Mouse (Mus musculus) olfactory bulb, adult 2 months (tissue): ENCODE measurements at regions not wholly inside any gene's neighbourhood (a gene's known extent, or its start where the extent isn't known, plus 50 kb on each side); places are given as distances from the start of the nearest gene placed in this dataset.

Experiments used
- CTCF ChIP-seq: fragments of 200-500 bp; IDR thresholded peaks from 2 replicates; pipeline ENCODE4 v1.5.1; 2012; ENCODE audit warnings: low read depth, mild to moderate bottlenecking, low read length, moderate library complexity; ENCODE audit not compliant: insufficient read depth
- POLR2A ChIP-seq: fragments of 200-500 bp; IDR thresholded peaks from 2 replicates; pipeline ENCODE4 v1.6.1; 2012; ENCODE audit warnings: mild to moderate bottlenecking, low read depth, low read length, moderate library complexity; ENCODE audit not compliant: insufficient read depth

DNA sequence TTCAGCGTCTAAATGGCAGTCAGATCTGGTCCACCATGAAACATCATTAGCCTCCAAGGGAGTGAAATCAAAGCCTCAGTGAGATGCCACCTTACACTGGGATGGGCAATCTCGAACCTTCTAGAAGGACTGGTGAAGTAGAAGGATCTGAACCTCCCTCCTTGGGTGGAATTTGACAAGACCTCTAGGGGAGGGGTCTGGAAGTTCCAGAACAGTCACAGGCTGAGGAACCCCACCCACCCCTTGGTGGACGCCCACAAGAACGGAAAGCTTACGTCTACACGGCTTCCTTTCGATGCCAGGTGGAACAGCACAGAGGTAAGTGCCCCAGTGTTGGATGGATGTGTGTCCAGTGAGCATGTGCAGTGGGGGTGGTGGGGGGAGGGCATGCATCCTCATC lies 156.9 kb downstream of the Grm4 start:
- TF ChIP-seq POLR2A, result no peak
- no peak for TF ChIP-seq CTCF
